Mouse (Mus musculus) right cerebral cortex, postnatal 10 days (tissue): ENCODE data around the gene Wscd1.

ENCODE experiments used
- DNase-seq, 2 experiments: peaks; one replicate each; pipeline ENCODE4 v3.0.0; 2021; ENCODE audit warnings: low spot score in 2 of 2

The Wscd1 gene

DNA sequence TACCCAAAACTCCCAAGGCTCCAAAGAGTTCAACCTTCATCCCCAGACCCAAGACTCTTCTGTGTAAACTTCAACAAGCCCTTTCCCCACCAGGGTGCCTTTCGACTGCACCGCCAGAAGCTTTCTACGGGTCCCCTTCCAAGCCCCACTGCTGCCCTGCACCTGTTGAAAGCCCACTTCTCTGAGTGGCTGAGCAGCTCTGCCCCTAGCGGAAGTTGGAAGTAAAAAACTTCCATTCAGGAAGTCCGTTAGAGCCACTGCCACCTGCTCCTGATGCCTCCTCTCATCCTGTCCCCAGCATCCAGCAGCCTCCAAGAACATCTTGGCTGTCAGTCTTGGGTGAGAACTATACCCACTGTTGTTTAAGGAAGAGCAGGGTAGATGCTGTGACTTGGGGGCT is at the start of gene Wscd1:
Wscd1 (plus strand) TSS at position 250 of the 400 bp plus-strand sequence.
- DNase-seq: peak; percentile 63 to 68

DNA sequence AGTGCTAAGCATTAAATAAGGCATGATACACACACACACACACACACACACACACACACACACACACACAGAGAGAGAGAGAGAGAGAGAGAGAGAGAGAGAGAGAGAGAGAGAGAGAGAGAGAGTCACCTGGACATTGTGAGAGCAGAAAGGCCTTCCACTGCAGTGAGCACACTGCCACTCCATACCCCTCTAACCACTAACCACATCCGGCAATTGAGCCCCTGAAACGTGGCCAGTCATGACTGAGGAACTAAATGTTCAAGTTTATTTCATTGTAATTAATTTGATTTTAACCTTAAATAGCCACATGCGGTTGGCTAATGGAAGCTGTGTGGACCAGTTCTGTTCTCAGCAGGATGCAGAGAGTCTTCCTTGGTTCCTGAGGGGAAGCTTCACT is 21.7 kb upstream of the Wscd1 start:
- no peak for DNase-seq

DNA sequence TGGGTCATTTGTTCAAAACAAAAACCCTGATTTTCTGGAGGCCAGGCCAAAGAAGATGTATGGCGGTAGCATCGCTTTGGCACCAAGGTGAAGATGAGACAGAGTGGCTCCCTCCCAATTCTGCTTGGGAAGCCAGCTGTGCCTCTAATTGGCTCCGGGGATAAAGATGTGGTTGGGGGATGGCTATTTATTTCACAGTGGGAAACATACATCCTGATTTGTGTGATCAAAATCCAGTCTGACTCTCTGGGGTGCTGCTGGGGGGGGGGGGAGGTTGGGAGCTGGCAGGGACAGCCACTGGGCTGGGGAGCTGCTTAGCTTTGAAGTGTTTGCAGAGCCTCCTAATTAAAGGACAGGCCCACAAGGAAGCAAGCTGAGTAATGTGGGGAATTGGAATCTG is 20.4 kb upstream of the Wscd1 start:
- DNase-seq: no peak

DNA sequence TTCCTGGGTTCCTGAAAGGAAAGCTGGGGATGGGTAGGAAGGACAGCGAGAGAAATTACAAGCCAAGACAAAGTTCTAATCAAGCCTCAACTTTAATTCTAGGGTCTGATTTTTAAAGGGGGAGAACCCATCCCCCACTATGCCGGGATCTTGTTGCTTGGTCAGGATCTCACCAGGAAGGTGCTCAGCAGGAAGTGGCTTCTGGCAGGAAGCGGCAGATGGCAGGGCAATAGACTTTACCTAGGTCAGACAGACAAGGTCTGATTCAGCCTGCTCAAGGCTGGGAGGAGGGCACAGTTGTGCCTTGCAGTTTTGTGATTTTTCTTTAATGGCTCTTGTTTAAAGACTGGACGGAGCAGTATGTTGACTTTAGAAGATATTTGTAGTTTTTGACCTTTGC is 15.9 kb upstream of the Wscd1 start:
- DNase-seq: no peak

DNA sequence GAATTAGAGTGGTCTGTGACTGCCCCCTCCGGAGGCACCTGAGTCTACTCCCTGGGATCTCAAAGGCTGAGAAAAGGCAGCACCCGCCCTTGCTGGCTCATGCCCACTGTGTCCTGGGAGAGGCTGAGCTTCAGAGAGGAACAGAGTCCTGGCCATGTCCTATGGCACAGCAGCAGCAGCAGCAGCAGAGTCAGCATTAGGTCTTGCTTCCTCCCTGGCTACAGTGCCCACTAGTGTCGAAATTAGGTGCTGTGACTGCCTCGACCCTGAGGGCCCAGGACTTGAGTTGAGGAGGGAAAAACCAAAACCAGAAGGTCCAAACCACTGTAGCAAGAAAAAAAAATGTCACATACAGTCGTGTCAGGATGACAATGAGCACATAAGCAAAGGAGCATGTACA is 12.6 kb upstream of the Wscd1 start:
- no peak for DNase-seq

DNA sequence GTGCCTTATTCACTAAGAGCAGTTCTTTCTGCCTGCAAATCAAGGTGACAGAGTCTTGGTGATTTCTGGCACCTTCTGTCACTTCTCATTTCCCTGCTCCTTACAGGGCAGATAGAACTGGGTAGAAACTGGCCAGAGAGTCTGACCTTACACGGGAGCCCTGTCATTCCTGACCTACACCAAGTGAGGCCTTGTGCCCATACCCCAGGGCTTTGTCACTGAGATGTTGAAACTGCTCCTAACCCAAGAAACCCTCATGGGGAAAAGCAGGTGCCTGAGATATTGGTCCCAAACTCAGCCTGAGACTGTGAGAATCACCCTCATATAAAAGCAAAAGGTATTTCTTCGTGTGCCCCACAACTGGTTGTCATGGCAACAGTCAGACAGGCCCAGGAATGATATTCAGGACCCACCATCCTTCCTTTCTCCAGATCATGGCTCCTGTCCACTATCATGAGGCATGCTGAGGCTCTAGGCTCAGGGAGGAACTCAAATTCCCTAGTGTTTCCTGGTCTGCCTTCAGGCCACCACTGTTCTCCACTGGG is 11.1 kb upstream of the Wscd1 start:
- DNase-seq: peak in 1 of 2 experiments; percentile 14

DNA sequence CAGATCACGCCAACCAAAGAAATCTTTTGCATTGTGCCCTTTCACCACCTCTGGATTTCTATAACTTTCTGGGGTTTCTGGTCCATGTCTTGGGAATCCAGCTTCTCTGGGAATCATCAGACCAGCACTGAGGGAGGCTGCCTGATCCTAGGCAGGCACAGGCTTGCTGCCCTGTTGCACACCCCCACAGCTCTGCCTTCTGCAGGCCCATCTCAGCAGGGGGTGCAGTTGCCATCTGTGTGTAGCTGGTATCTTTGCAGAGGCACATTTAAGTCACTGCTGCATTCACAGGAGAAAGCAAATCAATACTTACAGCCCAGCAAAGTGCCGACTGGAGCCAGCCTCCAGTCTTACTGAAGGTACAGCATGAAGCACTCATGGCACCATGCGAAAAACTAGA is 3.8 kb upstream of the Wscd1 start:
- DNase-seq: peak in 1 of 2 experiments; percentile 58

DNA sequence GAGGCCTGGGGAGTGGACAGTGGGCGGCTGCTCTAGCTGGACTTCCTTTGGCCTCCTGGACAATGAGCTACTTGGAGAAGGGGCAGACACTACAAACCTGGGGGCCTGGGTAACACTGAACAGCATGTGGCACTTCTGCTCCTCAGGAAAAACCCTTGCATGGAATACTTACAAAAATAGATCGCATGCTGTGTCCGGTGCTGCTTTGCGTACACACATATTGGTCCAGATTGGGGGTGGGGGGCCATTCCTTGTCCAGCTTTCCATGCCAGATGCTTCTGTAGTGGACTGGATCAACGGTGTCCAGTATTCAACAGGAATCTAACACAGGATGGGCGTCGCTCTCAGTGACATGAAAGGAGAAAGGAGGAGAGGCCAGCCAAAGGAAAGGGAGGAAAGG is 2.0 kb upstream of the Wscd1 start:
- no peak for DNase-seq

DNA sequence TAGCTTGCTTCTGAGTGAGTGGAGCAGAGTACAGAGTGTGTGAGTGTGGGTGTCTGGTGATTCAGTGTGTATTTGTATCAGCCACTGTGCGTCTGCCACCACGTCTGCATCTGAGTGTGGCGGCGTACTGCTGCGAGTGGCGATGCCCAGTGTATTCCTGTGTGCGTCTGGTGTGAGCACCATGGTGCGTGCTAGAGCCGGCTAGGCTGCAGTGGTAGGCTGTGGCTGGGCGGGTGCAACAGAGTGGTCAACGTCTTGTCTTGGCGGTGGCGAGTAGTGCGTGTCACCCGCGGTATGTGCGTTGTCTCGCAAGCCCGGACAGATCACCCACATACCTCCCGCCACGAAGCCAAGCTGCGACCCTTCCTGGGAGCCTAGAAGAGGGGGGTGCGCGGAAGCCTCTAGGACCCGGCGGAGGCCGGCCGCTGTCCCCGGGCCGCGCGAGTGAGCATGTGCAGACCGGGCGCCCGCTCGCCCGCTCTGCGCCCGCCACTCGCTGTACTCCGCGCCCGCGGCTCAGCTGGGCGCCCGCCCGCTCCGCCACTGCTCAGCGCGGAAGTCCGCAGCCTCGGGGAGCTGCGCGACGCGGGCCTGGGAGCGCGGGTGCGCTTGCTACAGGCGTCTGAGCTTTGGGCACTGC is 934 bp downstream of the Wscd1 start:
- DNase-seq: peak; percentile 84 to 85

DNA sequence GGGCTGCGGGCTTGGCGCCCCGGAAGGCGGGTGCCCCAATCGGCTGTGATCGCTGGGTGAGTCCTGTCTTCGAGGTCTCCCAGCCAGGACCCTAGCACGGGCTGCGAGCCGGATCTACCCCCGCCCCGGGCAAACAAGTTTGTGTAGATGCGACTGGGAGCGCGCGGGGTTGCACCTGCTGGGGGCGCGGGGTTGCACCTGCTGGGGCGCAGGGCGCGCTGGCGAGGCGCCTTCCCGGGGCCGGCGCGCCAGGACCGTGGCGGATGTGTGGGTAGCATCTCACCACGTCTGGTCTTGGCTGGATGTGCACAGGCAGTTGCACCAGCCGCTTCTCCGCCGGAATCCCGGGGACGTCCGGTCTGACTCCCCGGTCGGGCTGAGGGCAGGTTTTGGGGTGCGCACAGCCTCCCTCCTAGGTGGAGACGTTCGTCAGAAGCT is 1.5 kb downstream of the Wscd1 start:
- no peak for DNase-seq

DNA sequence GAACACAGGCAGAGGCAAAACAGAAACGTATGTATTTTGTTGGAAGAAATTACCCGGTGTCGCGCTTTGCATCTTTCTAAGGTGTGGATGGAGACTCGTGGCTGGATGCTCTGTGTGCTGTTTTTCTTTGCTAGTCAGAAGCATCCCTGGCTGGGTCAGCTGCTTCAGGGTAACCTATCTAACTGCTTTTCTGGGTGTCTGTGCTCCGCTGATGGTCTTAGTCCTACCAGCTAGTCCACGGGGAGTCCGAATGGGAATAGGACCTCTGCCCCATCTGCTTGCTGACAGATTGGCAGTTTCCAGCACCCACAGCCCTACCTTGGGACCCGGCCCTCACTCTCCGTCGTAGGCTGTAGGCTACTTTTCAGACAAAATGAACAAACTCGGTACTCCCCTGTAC is 2.0 kb downstream of the Wscd1 start:
- DNase-seq: no peak

DNA sequence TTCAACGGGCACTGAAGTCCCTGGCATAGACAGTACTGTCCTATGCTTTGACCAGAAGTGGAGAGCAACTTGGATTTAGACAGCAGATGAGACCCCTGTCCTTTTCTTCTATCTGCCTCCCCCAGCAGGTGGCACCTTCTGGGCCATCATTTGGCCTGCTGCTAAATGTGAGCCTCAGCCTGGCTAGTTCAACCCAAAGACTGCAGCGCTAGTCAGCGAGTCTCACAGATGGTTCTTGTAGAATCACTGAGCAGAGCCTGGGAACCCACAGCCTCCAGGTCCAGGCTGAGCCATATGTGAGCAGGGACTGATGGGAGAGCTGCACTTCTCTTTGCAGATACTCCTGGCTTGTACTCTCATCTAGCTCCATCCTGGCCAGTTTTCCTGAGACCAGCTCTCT is 2.9 kb downstream of the Wscd1 start:
- no peak for DNase-seq

DNA sequence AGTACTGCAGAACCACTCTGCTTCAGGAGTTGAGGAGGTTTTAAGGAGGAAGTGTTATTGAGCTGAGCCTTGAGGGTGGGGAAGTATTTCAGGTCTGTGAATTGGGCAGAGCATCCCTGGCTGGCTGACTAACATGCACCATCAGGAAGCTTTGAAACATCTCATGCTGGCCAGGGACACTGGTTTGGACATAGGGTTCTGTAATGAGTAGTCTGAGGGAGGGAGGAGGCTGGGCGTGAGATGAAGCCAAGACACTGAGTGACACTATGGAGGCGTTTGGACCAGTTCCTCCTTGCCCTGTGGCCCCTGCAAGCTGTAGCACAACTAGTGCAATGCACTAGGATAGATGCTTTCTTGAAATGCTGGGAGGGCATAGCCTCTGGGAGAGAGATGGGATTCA is 5.4 kb downstream of the Wscd1 start:
- no peak for DNase-seq

DNA sequence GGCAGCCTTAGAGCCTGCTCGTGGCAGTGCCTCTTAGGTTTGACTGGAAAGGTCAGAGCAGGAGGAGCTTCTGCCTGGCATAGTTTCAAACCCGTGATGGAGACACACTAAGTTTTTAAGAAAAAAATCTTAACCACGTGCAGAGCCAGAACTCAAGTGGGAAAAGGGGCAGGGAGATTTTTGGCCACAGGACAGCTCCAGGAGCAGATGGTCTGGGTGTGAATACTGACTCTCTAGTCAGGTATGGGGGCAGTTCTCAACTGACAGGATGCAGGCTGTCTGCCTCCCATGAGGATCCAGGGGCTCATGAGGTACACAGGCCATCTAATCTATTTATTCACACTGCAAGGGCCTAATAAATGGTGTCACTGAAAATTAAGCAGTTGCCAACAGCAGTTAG is 6.6 kb downstream of the Wscd1 start:
- DNase-seq: no peak

DNA sequence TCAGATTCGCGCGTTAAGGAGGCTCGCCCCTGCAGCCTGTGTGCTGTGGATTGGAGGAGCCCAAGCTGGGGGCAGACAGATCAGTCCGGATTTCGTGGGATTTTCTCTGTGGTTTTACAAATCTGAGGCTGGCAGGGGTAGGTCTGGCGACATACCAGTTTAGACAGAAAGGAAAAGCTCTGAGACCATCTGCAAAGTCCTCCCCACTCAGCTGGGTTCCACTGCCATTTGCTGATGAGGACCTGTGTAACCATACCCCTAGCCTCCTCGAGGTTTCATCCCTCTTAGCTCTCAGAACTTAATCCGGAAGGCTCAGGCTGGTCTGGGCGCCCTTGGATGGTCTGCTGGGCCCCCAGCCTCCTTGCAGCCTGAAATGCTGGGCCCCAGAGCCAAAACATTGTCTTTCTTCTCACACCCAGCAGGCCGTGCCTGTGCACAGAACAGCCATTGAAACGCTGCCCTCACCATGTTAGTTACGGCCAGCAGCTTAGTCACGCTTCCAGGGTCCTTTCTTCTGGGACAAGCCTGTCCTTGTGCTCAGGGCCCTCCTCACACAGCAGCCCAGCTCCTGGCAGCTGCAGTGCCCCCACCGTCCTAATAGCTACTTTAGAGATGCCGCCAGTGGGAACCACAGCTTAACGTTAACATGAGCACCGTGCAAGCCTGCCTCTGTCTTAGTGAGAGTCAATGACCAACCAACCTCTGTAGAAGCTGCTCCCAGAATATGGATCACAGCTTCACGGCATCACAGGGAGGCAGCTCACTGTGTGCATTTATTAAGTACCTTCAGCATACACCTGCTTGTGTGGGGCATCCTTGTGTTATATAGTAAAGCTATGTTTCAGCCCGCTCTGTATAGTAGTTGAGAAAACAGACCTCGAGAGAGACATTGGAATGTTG is 8.7 kb downstream of the Wscd1 start:
- DNase-seq: peak; percentile 86 to 92

DNA sequence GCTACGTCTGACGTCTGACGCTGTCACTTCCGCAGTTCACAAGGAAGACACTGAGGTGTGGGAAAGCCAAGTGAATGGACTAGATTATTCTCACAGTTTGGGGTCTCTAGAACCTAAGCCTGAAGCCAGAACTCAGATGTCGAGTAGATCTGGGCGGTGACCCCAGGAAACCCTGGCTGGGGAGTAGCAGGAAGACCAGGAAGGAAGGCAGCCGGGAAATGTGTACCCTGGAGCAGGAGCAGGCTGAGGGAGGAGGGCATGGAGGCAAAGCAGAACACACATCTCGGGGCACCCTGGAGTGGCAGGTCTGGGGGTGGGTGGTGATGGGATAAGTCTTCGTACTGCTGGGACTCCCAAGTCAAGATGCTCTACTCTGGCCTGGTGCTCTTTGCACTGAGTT is 11.3 kb downstream of the Wscd1 start:
- DNase-seq: no peak

DNA sequence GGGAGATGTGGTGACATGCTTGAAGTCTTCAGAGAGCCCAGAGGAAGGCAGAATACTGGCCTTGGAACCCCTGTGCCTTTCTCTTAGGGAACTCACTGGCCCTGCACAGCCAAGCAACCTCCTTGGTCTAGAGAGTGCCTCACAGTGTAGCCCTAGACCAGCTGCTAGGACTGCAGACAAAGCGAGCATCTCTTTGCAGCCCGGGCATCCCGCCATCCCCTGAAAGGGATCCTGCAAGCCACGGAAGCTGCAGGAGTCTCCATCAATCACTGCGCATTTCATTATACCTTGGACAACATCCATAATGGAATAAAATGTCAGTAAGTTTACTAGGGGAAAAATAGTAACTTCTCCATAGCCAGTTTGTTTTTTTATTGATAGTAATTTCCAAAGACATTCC is 13.4 kb downstream of the Wscd1 start:
- DNase-seq: peak; percentile 85 to 87

DNA sequence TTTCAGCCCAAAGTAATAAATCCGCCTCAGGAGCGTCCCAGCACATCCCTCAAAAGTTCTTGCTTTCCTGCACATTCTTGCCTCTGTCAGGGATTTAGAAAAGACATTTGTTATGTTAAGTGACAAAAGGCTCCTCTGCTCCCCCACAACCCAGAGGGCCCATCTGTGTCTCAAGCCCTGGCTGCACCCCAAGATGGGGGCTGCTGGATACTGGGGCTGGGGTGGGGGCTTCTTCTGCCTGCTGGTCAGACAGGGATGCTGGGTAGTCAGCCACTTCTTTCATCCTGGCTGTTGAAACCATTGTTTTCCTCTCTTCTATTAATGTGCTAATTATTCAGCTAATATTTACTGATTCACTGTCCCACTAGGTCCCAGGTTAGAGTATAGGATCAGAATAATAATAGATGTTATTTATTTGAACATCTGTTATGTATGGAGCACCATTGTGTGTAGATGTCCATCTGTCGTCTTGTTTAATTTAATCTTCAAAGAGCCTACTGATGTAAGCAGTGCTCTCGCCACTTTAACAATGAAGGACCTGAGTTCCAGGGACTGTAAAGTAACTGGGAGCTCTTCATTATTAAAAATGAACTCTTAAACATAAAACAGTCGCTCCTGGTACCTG is 14.0 kb downstream of the Wscd1 start:
- no peak for DNase-seq

DNA sequence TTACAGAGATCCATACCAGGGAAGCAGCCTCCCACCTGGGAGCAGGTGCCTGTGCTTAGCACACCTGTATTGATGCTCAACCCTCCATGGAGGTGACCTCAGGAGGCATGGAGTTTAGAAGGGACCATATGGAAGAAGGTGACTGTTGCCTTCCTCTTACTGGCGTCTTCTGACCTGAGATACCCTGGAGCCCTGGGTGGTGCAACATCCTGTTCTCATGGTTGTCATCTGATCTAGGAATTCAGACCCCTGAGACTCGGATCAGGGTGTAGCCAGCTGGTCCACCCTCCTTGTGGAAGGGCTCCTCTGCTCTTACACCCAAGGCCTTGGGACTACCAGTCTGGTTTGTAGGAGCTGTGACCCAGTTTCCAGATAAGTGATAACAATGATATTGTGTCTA is 15.0 kb downstream of the Wscd1 start:
- no peak for DNase-seq

DNA sequence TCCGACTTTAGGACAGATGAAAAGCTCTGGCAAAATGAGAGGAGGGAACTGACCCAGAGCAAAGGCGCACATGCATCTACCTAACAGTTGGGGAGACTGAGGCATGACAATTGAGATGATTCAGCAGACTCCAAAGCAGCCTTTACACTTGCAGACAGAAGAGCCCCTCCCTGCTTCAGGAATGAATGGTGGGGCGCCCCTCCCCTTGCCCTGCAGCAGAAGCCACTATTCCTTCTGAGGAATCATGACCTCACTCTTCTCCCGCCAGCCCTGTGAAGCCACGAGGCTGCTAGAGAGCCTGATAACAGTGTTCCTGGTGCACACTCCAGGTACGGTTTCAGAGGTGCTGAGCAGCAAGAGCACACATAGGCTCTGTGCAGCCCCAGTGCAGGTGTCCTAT is 15.6 kb downstream of the Wscd1 start:
- DNase-seq: no peak

DNA sequence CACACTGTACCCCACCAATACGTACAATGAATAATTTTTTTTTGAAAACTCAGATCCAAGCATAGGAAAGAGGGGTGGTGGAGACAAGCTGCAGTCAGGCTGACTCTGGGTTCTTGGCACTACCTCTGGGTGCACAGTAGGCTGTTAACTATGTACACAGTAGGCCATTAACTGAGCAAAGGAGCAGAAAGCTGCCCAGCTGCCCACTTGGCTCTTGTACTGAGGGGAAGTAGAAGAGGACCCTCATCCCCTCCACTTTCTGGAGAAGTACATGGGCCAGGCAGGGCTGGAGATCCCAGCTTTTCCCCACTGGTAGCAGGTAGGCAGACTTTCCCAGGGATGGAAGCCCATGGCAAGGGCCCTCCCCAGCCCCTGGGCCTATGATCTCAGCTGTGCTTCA is 16.7 kb downstream of the Wscd1 start:
- no peak for DNase-seq

DNA sequence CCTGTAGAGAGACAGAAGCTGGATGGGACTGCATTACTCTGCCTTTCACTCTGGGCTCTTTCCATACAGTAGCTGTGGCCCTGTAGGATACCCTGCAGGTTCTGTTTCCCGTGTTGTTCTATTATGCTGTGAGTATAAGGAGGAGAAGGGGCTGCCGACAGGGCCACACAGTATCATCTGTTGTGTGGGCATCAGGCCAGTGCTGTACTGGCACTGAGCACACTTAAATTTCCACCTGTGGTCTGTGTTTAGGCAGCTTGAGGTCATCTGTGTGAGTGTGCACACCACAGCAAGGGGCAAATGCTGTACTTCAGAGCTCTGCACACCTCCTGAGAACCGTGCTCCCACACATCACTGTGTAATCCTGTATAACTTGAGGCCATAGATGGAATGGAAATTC is 18.0 kb downstream of the Wscd1 start:
- no peak for DNase-seq

DNA sequence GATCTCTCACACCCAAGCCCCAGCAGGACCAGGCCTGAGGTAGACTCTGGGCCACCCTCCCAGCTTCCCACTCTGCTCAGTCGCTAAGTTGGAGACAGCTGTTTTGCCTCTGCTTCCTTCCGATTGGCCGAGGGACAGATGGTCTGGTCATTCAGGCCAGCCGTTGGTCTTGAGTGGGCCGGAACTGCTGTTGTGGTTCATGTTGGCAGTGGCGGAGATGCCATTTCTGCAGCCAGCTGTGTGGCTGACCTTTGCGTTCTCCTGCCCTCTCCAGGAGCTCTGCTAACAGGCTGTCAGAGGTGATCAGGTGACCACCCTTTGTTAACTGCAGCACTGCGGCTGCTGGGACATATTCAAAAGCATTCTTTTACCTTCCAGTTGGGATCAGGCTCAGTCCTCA is 20.0 kb downstream of the Wscd1 start:
- no peak for DNase-seq
